ENCODE assay signal across 7 mouse cellular contexts in genomic region chr16:44063025-44063894, GRCm38 (mm10). TPM values are rescaled to one million over a fixed set of nuclear protein-coding genes. Genes with fewer than 3 reads are reported as not detected.
A peak's percentile ranks its signal among the peaks of the same experiment; 100 is the strongest.
DNase-seq lines count a peak whose midpoint lies in the region; ATAC-seq lines count a peak whose summit lies in the region.

Gramd1c (minus strand) TSS chr16:44063345.

- intact Hi-C loops in left cerebral cortex, postnatal 14 days (cut with DNase I) = no loop called here

- DNase-seq in adrenal gland, postnatal 14 days = peak; percentile 83
- peak; percentile 92 for DNase-seq in embryo, embryonic 11 days
- DNase-seq in gastrocnemius, postnatal 25 days = peak; percentile 54
- DNase-seq in left cerebral cortex, postnatal 14 days (ENCODE audit: low spot score in 2 of 2) = peak; percentile 54 to 59
- peak; percentile 53 for DNase-seq in right cerebral cortex, postnatal 14 days

- ATAC-seq in inflammation-experienced regulatory T-cells, adult 6 months = peak; percentile 70
- ATAC-seq in megakaryocyte progenitor cell, adult 5-6 weeks (replicated peaks; ENCODE audit: poor library complexity) = peak; percentile 88

RNA-seq across cellular contexts. Expression of gene Gramd1c, which starts in this region (rescaled TPM):
- 2.3 and 5.1 TPM in 2 replicates for total RNA-seq in adrenal gland, postnatal 14 days (2021)
- under 1 TPM; 0.28 to 0.29 TPM for total RNA-seq in gastrocnemius, postnatal 25 days (2021)
- 1 to 10 TPM; 3.9 to 5.8 (median 4.9) TPM for polyA plus RNA-seq in inflammation-experienced regulatory T-cells, adult 6 months (2017; shearing (Covaris generic))
- 1 to 10 TPM; 2.8 to 3.0 TPM for total RNA-seq in left cerebral cortex, postnatal 14 days (2021)
- total RNA-seq in megakaryocyte progenitor cell, adult 5-6 weeks (2015) = 1.6 and 1.9 TPM in 2 replicates
- total RNA-seq in megakaryocyte progenitor cell, adult 5-6 weeks (2017) = 1.4 and 3.2 TPM in 2 replicates

Comparison
In these comparisons a context has a peak if more than half of its experiments do, and no peak if none do; other contexts are left out.
1. Peak in every context shown above with its lines: DNase-seq and ATAC-seq.
2. Peak in DNase-seq in gastrocnemius, postnatal 25 days; RNA of the gene not detected or under 1 TPM.